Mouse (Mus musculus) embryonic facial prominence, embryonic 13.5 days (tissue): ENCODE measurements at regions not wholly inside any gene's neighbourhood (a gene's known extent, or its start where the extent isn't known, plus 50 kb on each side); places are given as distances from the start of the nearest gene placed in this dataset.

Source experiments
- ATAC-seq: fragments of 200-750 bp; cut with Nextera tagmentation; 2 replicates; pipeline ENCODE4 v1.8.0; 2017; ENCODE audit warnings: low read depth; ENCODE audit not compliant: insufficient number of reproducible peaks, insufficient read depth, low FRiP score, low TSS enrichment
- H3K27ac ChIP-seq: fragments of 300-500 bp; sonication (generic); 2 replicates; pipeline ENCODE4 v1.5.1; 2015; ENCODE audit warnings: moderate library complexity, mild to moderate bottlenecking, inconsistent platforms
- H3K27me3 ChIP-seq: fragments of 300-500 bp; sonication (generic); 2 replicates; pipeline ENCODE4 v1.6.1; 2015; ENCODE audit warnings: mild to moderate bottlenecking, inconsistent platforms
- H3K36me3 ChIP-seq: fragments of 300-500 bp; sonication (generic); 2 replicates; pipeline ENCODE4 v1.6.1; 2015; ENCODE audit warnings: mild to moderate bottlenecking, inconsistent platforms
- H3K4me1 ChIP-seq: fragments of 300-500 bp; sonication (generic); 2 replicates; pipeline ENCODE4 v1.6.1; 2015; ENCODE audit warnings: inconsistent platforms
- H3K4me2 ChIP-seq: fragments of 300-500 bp; sonication (generic); 2 replicates; pipeline ENCODE4 v1.6.1; 2015; ENCODE audit warnings: moderate library complexity, mild to moderate bottlenecking, inconsistent platforms
- H3K4me3 ChIP-seq: fragments of 300-500 bp; sonication (generic); 2 replicates; pipeline ENCODE4 v1.5.1; 2015; ENCODE audit warnings: mild to moderate bottlenecking, inconsistent platforms
- H3K9ac ChIP-seq: fragments of 300-500 bp; sonication (generic); 2 replicates; pipeline ENCODE4 v1.6.1; 2015; ENCODE audit warnings: mild to moderate bottlenecking, inconsistent platforms
- H3K9me3 ChIP-seq: fragments of 300-500 bp; sonication (generic); 2 replicates; pipeline ENCODE4 v1.6.1; 2016; ENCODE audit warnings: inconsistent platforms
- WGBS: fragments of 180-500 bp; shearing (Covaris S2); methylation state at CpG from one replicate; pipeline ENCODE4 v1.1.7; 2015; ENCODE audit warnings: mixed read lengths; 5-methylcytosine and 5-hydroxymethylcytosine counted together

DNA sequence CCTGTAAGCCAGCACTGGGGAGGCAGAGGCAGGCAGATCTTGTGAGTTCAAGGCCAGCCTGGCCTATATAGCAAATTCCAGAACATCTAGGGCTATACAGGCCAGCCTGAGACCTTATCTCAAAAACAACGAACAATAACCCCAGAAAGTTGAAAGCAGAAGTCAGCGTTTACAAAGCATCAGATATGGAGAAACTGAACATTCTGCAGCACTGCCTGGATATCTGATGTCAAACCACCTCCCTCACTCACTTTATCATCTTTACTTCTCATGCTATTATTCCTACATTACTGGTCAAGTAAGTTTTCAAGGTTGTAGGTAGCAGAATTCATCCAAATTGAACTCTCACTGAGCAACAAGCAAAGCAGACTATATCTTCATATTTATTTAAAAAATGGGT, 135.0 kb downstream of the Zfp706 start:
- no peak overlapping the region for H3K4me2 ChIP-seq
- H3K9ac ChIP-seq: no peak overlapping the region
- no peak overlapping the region for H3K4me3 ChIP-seq
- WGBS: 83% methylated on average over 2 of the region's 2 CpGs
- no peaks in the 10 kb centered on the region for H3K9me3 ChIP-seq
- peaks cover 29% of the 10 kb centered on the region for H3K4me1 ChIP-seq
- no peaks in the 10 kb centered on the region for H3K27me3 ChIP-seq
- no peaks in the 10 kb centered on the region for H3K36me3 ChIP-seq
- H3K27ac ChIP-seq: peak overlapping the region; percentile 91; the same call in 1 of the 2 replicates
- ATAC-seq: no peak

DNA sequence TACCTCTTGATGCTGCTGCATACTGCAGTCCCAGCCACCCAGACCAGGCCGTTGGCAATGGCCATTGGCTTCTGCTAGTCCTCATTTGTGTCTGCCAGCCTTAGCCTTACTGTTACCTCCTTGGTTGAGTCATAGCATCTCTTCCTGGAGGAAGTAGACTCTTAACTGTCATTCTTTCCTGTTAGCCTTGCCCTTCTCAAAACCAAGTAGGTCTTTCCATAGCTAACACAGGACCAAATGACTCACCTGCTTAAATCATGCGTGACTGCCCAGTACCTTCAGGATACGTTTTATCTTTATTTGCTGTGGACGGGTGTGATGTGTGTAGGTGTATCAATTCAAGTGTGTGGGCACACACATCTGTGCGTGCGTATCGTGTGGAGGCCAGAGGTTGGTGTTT, 136.9 kb downstream of the Zfp706 start:
- peaks cover 29% of the 10 kb centered on the region for H3K4me1 ChIP-seq
- ATAC-seq: no peak
- H3K4me3 ChIP-seq: no peak overlapping the region
- no peak overlapping the region for H3K27ac ChIP-seq
- no peaks in the 10 kb centered on the region for H3K27me3 ChIP-seq
- H3K9ac ChIP-seq: no peak overlapping the region
- 93% methylated on average over 7 of the region's 7 CpGs for WGBS
- H3K9me3 ChIP-seq: no peaks in the 10 kb centered on the region
- H3K4me2 ChIP-seq: no peak overlapping the region
- H3K36me3 ChIP-seq: no peaks in the 10 kb centered on the region

- H3K4me3 ChIP-seq: no peak overlapping the region
- no peak overlapping the region for H3K27ac ChIP-seq
- no peaks in the 10 kb centered on the region for H3K36me3 ChIP-seq
- no peak overlapping the region for H3K9ac ChIP-seq
- no peak overlapping the region for H3K4me2 ChIP-seq
- peaks cover 29% of the 10 kb centered on the region for H3K4me1 ChIP-seq
- H3K27me3 ChIP-seq: no peaks in the 10 kb centered on the region
- WGBS: 81% methylated on average over 9 of the region's 9 CpGs
- no peak for ATAC-seq
- no peaks in the 10 kb centered on the region for H3K9me3 ChIP-seq
Observed at GRCm38 (mm10) chr15:36870094-36870493, 137.5 kb downstream of the Zfp706 start.

DNA sequence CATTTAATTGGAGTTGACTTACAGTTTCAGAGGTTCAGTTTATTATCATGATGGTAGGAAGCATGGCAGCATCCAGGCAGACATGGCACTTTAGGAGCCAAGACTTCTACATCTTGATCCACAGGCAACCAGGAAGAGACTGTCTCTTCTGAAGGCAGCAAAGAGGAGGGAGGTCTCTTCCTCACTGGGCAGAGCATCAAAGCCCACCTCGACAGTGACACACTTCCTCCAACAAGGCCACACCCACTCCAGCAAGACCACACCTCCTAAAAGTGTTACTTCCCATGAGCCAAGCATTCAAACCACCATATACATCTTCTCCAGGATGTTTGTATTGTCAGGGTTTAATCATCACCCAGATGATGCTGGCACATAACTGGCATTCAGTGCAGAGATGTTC, 141.5 kb downstream of the Zfp706 start:
- no peaks in the 10 kb centered on the region for H3K27me3 ChIP-seq
- no peaks in the 10 kb centered on the region for H3K4me1 ChIP-seq
- H3K4me2 ChIP-seq: no peak overlapping the region
- no peak for ATAC-seq
- H3K27ac ChIP-seq: no peak overlapping the region
- no peak overlapping the region for H3K4me3 ChIP-seq
- no peaks in the 10 kb centered on the region for H3K36me3 ChIP-seq
- 65% methylated on average over 1 of the region's 1 CpGs for WGBS
- H3K9me3 ChIP-seq: no peaks in the 10 kb centered on the region
- H3K9ac ChIP-seq: no peak overlapping the region

DNA sequence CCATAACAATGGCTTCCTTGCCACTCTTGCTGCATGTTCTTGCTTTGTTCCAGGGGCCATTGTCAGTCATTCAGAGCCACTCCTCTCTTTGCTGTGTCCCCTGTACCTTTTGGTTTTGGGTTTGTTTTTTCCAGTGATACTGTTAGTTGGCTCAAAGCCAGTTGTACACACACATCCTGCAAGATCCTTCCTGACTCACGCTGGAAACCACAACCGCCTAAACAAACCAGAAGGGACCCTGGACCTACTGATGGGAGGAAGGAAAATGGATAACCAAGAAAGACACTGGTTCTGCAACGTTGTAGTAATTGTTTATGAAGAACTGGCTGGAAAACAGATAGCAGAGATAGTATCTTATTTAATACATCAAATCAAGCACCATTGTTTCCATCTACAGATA, 142.2 kb downstream of the Zfp706 start:
- H3K27me3 ChIP-seq: no peaks in the 10 kb centered on the region
- no peak overlapping the region for H3K4me2 ChIP-seq
- 70% methylated on average over 3 of the region's 3 CpGs for WGBS
- no peaks in the 10 kb centered on the region for H3K4me1 ChIP-seq
- no peak overlapping the region for H3K9ac ChIP-seq
- no peak overlapping the region for H3K27ac ChIP-seq
- no peaks in the 10 kb centered on the region for H3K9me3 ChIP-seq
- H3K36me3 ChIP-seq: no peaks in the 10 kb centered on the region
- no peak overlapping the region for H3K4me3 ChIP-seq
- ATAC-seq: no peak

GRCm38 (mm10) chr15:36864046-36864445, 143.5 kb downstream of the Zfp706 start:
- WGBS: 49% methylated on average over 2 of the region's 2 CpGs
- H3K4me2 ChIP-seq: no peak overlapping the region
- no peaks in the 10 kb centered on the region for H3K27me3 ChIP-seq
- no peak overlapping the region for H3K9ac ChIP-seq
- no peaks in the 10 kb centered on the region for H3K36me3 ChIP-seq
- no peaks in the 10 kb centered on the region for H3K4me1 ChIP-seq
- ATAC-seq: no peak
- no peak overlapping the region for H3K4me3 ChIP-seq
- H3K9me3 ChIP-seq: no peaks in the 10 kb centered on the region
- H3K27ac ChIP-seq: no peak overlapping the region

GRCm38 (mm10) chr15:36858711-36859110, 148.9 kb downstream of the Zfp706 start:
- Histone ChIP-seq H3K27me3 (no peaks in the 10 kb centered on the region), H3K36me3 (no peaks in the 10 kb centered on the region), H3K9ac (no peak overlapping the region), H3K4me3 (no peak overlapping the region), H3K9me3 (no peaks in the 10 kb centered on the region), H3K4me1 (peaks cover 9% of the 10 kb centered on the region; the same call in 1 of the 2 replicates), H3K4me2 (no peak overlapping the region), H3K27ac (no peak overlapping the region)
- no peak for ATAC-seq
- WGBS: 79% methylated on average over 4 of the region's 4 CpGs

GRCm38 (mm10) chr15:36857622-36858021, 150.0 kb downstream of the Zfp706 start:
- Histone ChIP-seq H3K27me3 (no peaks in the 10 kb centered on the region), H3K9me3 (no peaks in the 10 kb centered on the region), H3K9ac (no peak overlapping the region), H3K27ac (no peak overlapping the region), H3K36me3 (no peaks in the 10 kb centered on the region), H3K4me1 (peaks cover 9% of the 10 kb centered on the region; the same call in 1 of the 2 replicates), H3K4me2 (no peak overlapping the region), H3K4me3 (no peak overlapping the region)
- no peak for ATAC-seq
- 83% methylated on average over 1 of the region's 1 CpGs for WGBS

GRCm38 (mm10) chr15:36855550-36856131, 151.9 kb downstream of the Zfp706 start:
- Histone ChIP-seq H3K27ac (no peak overlapping the region), H3K9ac (no peak overlapping the region), H3K4me1 (peaks cover 15% of the 10 kb centered on the region), H3K9me3 (no peaks in the 10 kb centered on the region), H3K4me2 (no peak overlapping the region), H3K36me3 (no peaks in the 10 kb centered on the region), H3K4me3 (no peak overlapping the region), H3K27me3 (no peaks in the 10 kb centered on the region)
- 68% methylated on average over 7 of the region's 7 CpGs for WGBS
- no peak for ATAC-seq

- no peak overlapping the region for H3K27ac ChIP-seq
- WGBS: 56% methylated on average over 6 of the region's 6 CpGs
- H3K4me2 ChIP-seq: no peak overlapping the region
- H3K9ac ChIP-seq: no peak overlapping the region
- H3K4me3 ChIP-seq: no peak overlapping the region
- H3K27me3 ChIP-seq: no peaks in the 10 kb centered on the region
- no peaks in the 10 kb centered on the region for H3K36me3 ChIP-seq
- ATAC-seq: no peak
- peaks cover 15% of the 10 kb centered on the region for H3K4me1 ChIP-seq
- H3K9me3 ChIP-seq: no peaks in the 10 kb centered on the region
Observed at GRCm38 (mm10) chr15:36854900-36855321, 152.7 kb downstream of the Zfp706 start.

- Histone ChIP-seq H3K27ac (no peak overlapping the region), H3K4me1 (peaks cover 17% of the 10 kb centered on the region), H3K9ac (no peak overlapping the region), H3K27me3 (no peaks in the 10 kb centered on the region), H3K9me3 (no peaks in the 10 kb centered on the region), H3K36me3 (no peaks in the 10 kb centered on the region), H3K4me2 (no peak overlapping the region), H3K4me3 (no peak overlapping the region)
- 53% methylated on average over 6 of the region's 6 CpGs for WGBS
- no peak for ATAC-seq
Observed at GRCm38 (mm10) chr15:36852229-36852821, 155.2 kb downstream of the Zfp706 start.

DNA sequence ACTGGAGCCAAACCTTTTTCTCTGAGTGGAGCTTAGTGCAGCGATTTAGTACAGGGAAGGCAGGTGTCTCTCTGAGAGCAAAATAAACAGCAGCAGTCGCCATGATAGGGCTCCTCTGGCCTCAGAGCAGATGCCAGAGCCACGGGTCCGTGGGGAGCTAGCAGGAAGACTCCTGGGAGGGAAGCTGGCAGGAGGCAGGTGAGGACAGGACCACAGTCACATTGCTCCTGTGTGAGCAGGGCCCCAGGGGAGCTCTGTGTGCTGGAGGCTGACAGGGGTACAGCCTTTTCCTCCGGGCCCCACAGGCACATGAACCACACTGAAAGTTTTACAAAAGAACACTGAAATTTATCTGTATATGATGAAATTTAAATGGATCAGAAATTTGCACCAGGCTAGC, 159.3 kb downstream of the Zfp706 start:
- no peak for ATAC-seq

More for the DNA sequence above, 159.3 kb downstream of the Zfp706 start:
- Histone ChIP-seq H3K4me1 (peaks cover 27% of the 10 kb centered on the region), H3K4me2 (no peak overlapping the region), H3K9me3 (no peaks in the 10 kb centered on the region), H3K9ac (no peak overlapping the region), H3K36me3 (no peaks in the 10 kb centered on the region), H3K27me3 (no peaks in the 10 kb centered on the region), H3K27ac (no peak overlapping the region), H3K4me3 (no peak overlapping the region)
- WGBS: 55% methylated on average over 5 of the region's 5 CpGs
